ENCODE assay signal across 8 mouse cellular contexts in the genomic region with DNA sequence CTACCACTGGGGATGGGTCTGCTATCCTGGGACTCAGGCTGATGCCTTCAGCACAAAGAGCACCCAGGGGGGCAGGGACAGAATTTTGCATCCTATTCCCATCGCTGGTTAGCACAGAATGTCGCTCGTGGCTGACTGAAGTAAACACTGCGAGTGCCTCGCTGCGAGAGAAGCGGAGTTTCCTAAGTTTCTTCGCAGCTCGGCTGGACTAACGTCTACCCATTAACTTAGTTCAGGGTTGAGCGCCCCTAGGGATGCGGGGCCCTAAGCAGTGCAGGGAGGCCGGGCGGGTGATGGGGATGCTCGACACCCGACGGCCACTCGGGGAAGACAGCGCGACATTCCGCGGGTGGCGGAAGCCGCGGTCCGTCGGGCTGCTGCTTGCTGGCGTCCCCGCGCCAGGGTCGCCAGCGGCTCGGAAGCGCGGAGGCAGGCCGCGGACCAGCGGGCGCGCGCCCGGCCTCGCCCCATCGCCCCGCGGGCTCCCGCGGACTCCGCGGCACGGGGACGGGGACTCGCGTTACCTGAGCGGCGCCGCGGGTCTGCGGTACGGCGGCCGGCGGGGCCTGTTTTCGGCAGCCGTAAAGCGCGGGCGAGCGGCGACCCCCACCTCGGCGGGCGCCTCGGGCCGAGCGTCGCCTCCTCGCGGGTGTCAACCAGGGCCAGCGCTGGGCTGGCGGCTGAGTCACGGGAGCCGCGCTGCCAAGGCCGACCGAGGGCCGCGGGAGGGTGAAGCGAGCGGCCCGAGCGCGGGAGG. TPM values are rescaled to one million over a fixed set of nuclear protein-coding genes. Genes with fewer than 3 reads are reported as not detected.
DNase-seq lines count a peak whose midpoint lies in the region; ATAC-seq and TF ChIP-seq lines count a peak whose summit lies in the region.

A gene (minus strand): TSS at position 707 of the 757 bp plus-strand sequence.

- H3K4me2 ChIP-seq in forebrain, embryonic 13.5 days = peak within 1 kb of the TSS; percentile 72
- peak within 1 kb of the TSS; percentile 64 for H3K4me2 ChIP-seq in heart, postnatal 0 days (ENCODE audit: low read depth, low read length)
- peak within 1 kb of the TSS; percentile 59 for H3K4me2 ChIP-seq in liver, embryonic 15.5 days

- WGBS in forebrain, embryonic 13.5 days = under 1% methylated on average over 84 of the region's 93 CpGs
- under 1% methylated on average over 74 of the region's 93 CpGs for WGBS in heart, postnatal 0 days
- under 1% methylated on average over 87 of the region's 93 CpGs for whole genome bisulfite sequencing in liver, embryonic 15.5 days (ENCODE audit: insufficient replicate concordance)

- H3K9ac ChIP-seq in forebrain, embryonic 13.5 days = peak within 1 kb of the TSS; percentile 77
- peak within 1 kb of the TSS; percentile 56 for H3K9ac ChIP-seq in heart, postnatal 0 days (replicated peaks; ENCODE audit: low read depth, low read length)
- no peak within 1 kb of the TSS for H3K9ac ChIP-seq in liver, embryonic 15.5 days

- TF ChIP-seq CTCF in heart, postnatal 0 days (IDR thresholded peaks at IDR 0.05; ENCODE audit: low read depth) = no peak

- no peak for TF ChIP-seq EP300 in heart, postnatal 0 days (IDR thresholded peaks at IDR 0.05; ENCODE audit: low read depth)

- peak; percentile 35 to 57 for DNase-seq in urinary bladder, adult 18-20 months (ENCODE audit: low spot score in 2 of 2)
- DNase-seq in urinary bladder, postnatal 10 days (ENCODE audit: low spot score) = no peak
- peak; percentile 19 for DNase-seq in heart, postnatal 0 days (ENCODE audit: low spot score)
- peak; percentile 75 to 86 for DNase-seq in kidney, postnatal 4 days
- peak; percentile 48 for DNase-seq in ovary, adult 18-20 months (ENCODE audit: low spot score)
- no peak for DNase-seq in MN1 (ENCODE audit: low spot score)

- peak within 1 kb of the TSS; percentile 68 for H3K4me3 ChIP-seq in forebrain, embryonic 13.5 days
- H3K4me3 ChIP-seq in heart, postnatal 0 days (ENCODE audit: low read depth, low read length) = peak within 1 kb of the TSS; percentile 65
- H3K4me3 ChIP-seq in liver, embryonic 15.5 days (replicated peaks) = peak within 1 kb of the TSS; percentile 46

- no peaks in the 10 kb centered on the region for H3K9me3 ChIP-seq in forebrain, embryonic 13.5 days (replicated peaks)
- H3K9me3 ChIP-seq in heart, postnatal 0 days (replicated peaks; ENCODE audit: control insufficient read depth, low read length) = no peaks in the 10 kb centered on the region
- no peaks in the 10 kb centered on the region for H3K9me3 ChIP-seq in liver, embryonic 15.5 days (replicated peaks)

- peaks cover 15% of the 10 kb centered on the region for H3K4me1 ChIP-seq in forebrain, embryonic 13.5 days
- no peaks in the 10 kb centered on the region for H3K4me1 ChIP-seq in heart, postnatal 0 days (ENCODE audit: control insufficient read depth, insufficient read depth)
- H3K4me1 ChIP-seq in liver, embryonic 15.5 days (replicated peaks) = no peaks in the 10 kb centered on the region

- peak; percentile 95 for ATAC-seq in forebrain, embryonic 13.5 days
- peak; percentile 86 for ATAC-seq in heart, postnatal 0 days (ENCODE audit: insufficient read depth, low read depth)
- no peak for ATAC-seq in liver, embryonic 15.5 days (ENCODE audit: insufficient read depth)

- H3K36me3 ChIP-seq in forebrain, embryonic 13.5 days (ENCODE audit: poor library complexity, severe bottlenecking) = no peaks in the 10 kb centered on the region
- no peaks in the 10 kb centered on the region for H3K36me3 ChIP-seq in heart, postnatal 0 days (replicated peaks; ENCODE audit: control insufficient read depth, insufficient read depth, low read length)
- no peaks in the 10 kb centered on the region for H3K36me3 ChIP-seq in liver, embryonic 15.5 days (replicated peaks)

- no peaks in the 10 kb centered on the region for H3K27me3 ChIP-seq in forebrain, embryonic 13.5 days
- peaks cover 10% of the 10 kb centered on the region for H3K27me3 ChIP-seq in heart, postnatal 0 days (ENCODE audit: control insufficient read depth, insufficient read depth, low read length)
- peaks cover 37% of the 10 kb centered on the region for H3K27me3 ChIP-seq in liver, embryonic 15.5 days

- peak within 1 kb of the TSS; percentile 69 for H3K27ac ChIP-seq in forebrain, embryonic 13.5 days
- peak within 1 kb of the TSS; percentile 51 for H3K27ac ChIP-seq in heart, postnatal 0 days (ENCODE audit: low read depth)
- H3K27ac ChIP-seq in liver, embryonic 15.5 days (replicated peaks) = no peak within 1 kb of the TSS

RNA-seq across cellular contexts. Expression of the gene that starts here (rescaled TPM):
- polyA plus RNA-seq in forebrain, embryonic 13.5 days (2015; fragmentation: Nextera tagmentation; extraction: Ambion mirVana) = 0.31 and 0.33 TPM in 2 replicates
- total RNA-seq in heart, postnatal 0 days (2014; rRNA removed; ENCODE audit: low replicate concordance) = 0.08 and 0.89 TPM in 2 replicates
- polyA plus RNA-seq in heart, postnatal 0 days (2015; fragmentation: Nextera tagmentation; extraction: Ambion mirVana) = 0.60 and 0.67 TPM in 2 replicates
- 0.22 and 0.28 TPM in 2 replicates for polyA plus RNA-seq in liver, embryonic 15.5 days (2015; fragmentation: Nextera tagmentation; extraction: Ambion mirVana)

Comparison
In these comparisons a context has a peak if more than half of its experiments do, and no peak if none do; other contexts are left out.
1. DNase-seq: peak in urinary bladder, adult 18-20 months (2 of 2), kidney, postnatal 4 days (2 of 2) and ovary, adult 18-20 months (single experiment); none in urinary bladder, postnatal 10 days (single experiment) and MN1 (single experiment).
2. Peak in ATAC-seq, H3K4me3 ChIP-seq, H3K27ac ChIP-seq, H3K9ac ChIP-seq and H3K4me2 ChIP-seq in forebrain, embryonic 13.5 days; RNA of the gene not detected or under 1 TPM.
3. Peak in DNase-seq, ATAC-seq, H3K4me3 ChIP-seq, H3K27ac ChIP-seq, H3K9ac ChIP-seq and H3K4me2 ChIP-seq in heart, postnatal 0 days; RNA of the gene not detected or under 1 TPM.
4. Peak in every context shown above with its lines, with median percentiles within 50 percentile points of each other: H3K4me2 ChIP-seq and H3K4me3 ChIP-seq.